Mouse (Mus musculus): Measurements from ENCODE around the gene Olfr94. TPM values are rescaled to one million over a fixed set of nuclear protein-coding genes. Genes with fewer than 3 reads are reported as not detected.

Olfr94 gene
- total and polyA plus RNA-seq, 3 experiments, result not detected

DNA sequence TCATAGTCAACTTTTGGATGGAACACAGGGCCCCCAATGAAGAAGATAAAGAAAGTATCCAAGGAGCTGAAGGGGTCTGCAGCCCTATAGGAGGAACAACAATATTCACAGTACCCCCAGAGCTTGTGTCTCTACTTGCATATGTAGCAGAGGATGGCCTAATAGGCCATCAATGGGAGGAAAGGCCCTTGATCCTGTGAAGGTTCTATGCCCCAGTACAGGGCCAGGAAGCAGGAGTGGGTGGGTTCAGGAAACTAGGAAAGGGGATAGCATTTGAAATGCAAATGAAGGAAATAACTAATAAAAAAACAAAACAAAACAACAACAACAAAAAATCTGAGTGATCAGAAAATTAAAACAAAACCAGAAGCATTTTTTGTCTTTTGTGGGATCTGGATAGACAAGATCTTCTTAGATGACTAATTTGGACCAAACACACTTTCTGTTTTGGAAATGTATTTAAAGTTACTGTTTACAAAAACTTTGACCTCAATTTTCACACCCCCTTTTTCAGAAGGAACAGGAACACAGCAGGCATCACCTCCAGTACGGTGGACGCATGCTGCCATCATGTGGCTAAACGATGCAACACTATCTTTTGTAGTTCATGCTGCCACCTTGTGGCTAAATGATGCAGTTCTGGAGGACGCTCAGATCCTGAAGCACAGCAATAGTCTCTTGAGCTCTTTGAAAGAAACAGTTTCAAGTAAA lies 2.6 kb upstream of the Olfr94 start (continued):
- peak; percentile 90 for TF ChIP-seq ZC3H11A (IDR thresholded peaks at IDR 0.05; ENCODE audit: low read depth, low read length)
- TF ChIP-seq USF2 (IDR thresholded peaks at IDR 0.05; ENCODE audit: borderline replicate concordance in 1 of 2, insufficient read depth in 1 of 2, low read depth in 1 of 2, low read length in 2 of 2), result no peak
- no peak; a peak in 1 of 4 replicates for TF ChIP-seq EP300 (IDR thresholded peaks at IDR 0.05; ENCODE audit: low read depth in 1 of 2, low read length in 2 of 2)
- TF ChIP-seq MAFK (IDR thresholded peaks at IDR 0.05; ENCODE audit: borderline replicate concordance, low read depth, low read length), result no peak
- TF ChIP-seq MYC (IDR thresholded peaks at IDR 0.05; ENCODE audit: low read depth, low read length), result no peak
- TF ChIP-seq RAD21 (IDR thresholded peaks at IDR 0.05; ENCODE audit: low read depth, low read length), result peak; percentile 97
- no peak for TF ChIP-seq CHD2 (IDR thresholded peaks at IDR 0.05; ENCODE audit: low read length)
- TF ChIP-seq TCF12 (IDR thresholded peaks at IDR 0.05; ENCODE audit: low read depth, low read length), result no peak
- no peak for TF ChIP-seq HCFC1 (IDR thresholded peaks at IDR 0.05; ENCODE audit: low read depth, low read length)
- no peak for TF ChIP-seq POLR2AphosphoS5 (IDR thresholded peaks at IDR 0.05; ENCODE audit: borderline replicate concordance, low read depth, low read length)
- TF ChIP-seq BHLHE40 (IDR thresholded peaks at IDR 0.05; ENCODE audit: borderline replicate concordance, low read depth, low read length), result peak; percentile 20; the same call in 1 of the 2 replicates
- no peak for TF ChIP-seq MYB (IDR thresholded peaks at IDR 0.05; ENCODE audit: low read depth, low read length)
- no peak for TF ChIP-seq TAL1 (IDR thresholded peaks at IDR 0.05; ENCODE audit: low read length)

GRCm38 (mm10) chr17:37196845-37197724 lies 3.7 kb downstream of the Olfr94 start:
- no peak overlapping the region for H3K27ac ChIP-seq (ENCODE audit: control insufficient read depth, low read depth, low read length)
- no peak overlapping the region for H3K4me3 ChIP-seq (ENCODE audit: control insufficient read depth in 1 of 2, insufficient read depth in 1 of 2, low read depth in 2 of 2, low read length in 2 of 2)
- no peaks in the 10 kb centered on the region for H3K9me3 ChIP-seq (replicated peaks; ENCODE audit: insufficient read depth, low read length)
- no peak overlapping the region for H3K9ac ChIP-seq (ENCODE audit: control insufficient read depth, low read depth, low read length, poor library complexity, severe bottlenecking)
- no peaks in the 10 kb centered on the region for H3K4me1 ChIP-seq (ENCODE audit: control insufficient read depth in 1 of 2, insufficient read depth in 2 of 2, low read length in 2 of 2)
- no peak for DNase-seq (ENCODE audit: low read depth, low spot score)
- no peaks in the 10 kb centered on the region for H3K79me2 ChIP-seq (ENCODE audit: control insufficient read depth, insufficient read depth, low read length, poor library complexity)
- TF ChIP-seq KAT2A (conservative IDR thresholded peaks at IDR 0.05; ENCODE audit: low read depth, low read length) (no peak), UBTF (IDR thresholded peaks at IDR 0.05; ENCODE audit: borderline replicate concordance, insufficient read depth, low read depth, low read length) (no peak), ZKSCAN1 (IDR thresholded peaks at IDR 0.05; ENCODE audit: low read depth, low read length) (no peak), ZMIZ1 (IDR thresholded peaks at IDR 0.05; ENCODE audit: low read depth, low read length) (no peak), ZC3H11A (IDR thresholded peaks at IDR 0.05; ENCODE audit: low read depth, low read length) (no peak), EP300 (IDR thresholded peaks at IDR 0.05; ENCODE audit: low read depth in 1 of 2, low read length in 2 of 2) (no peak), MYB (IDR thresholded peaks at IDR 0.05; ENCODE audit: low read depth, low read length) (no peak), GABPA (IDR thresholded peaks at IDR 0.05; ENCODE audit: low read depth, low read length) (no peak), E2F4 (IDR thresholded peaks at IDR 0.05; ENCODE audit: borderline replicate concordance, low read depth, low read length) (no peak), NRF1 (IDR thresholded peaks at IDR 0.05; ENCODE audit: insufficient read depth, low read depth, low read length, poor library complexity, severe bottlenecking) (no peak), POLR2A (IDR thresholded peaks at IDR 0.05; ENCODE audit: control insufficient read depth in 1 of 2, insufficient read depth in 1 of 2, low read depth in 1 of 2, low read length in 2 of 2, poor library complexity in 1 of 2) (no peak), ZNF384 (IDR thresholded peaks at IDR 0.05; ENCODE audit: low read depth, low read length) (no peak), USF1 (IDR thresholded peaks at IDR 0.05; ENCODE audit: low read depth, low read length) (no peak)
- no peaks in the 10 kb centered on the region for H3K36me3 ChIP-seq (ENCODE audit: control insufficient read depth in 1 of 2, insufficient read depth in 2 of 2, low read length in 2 of 2)
- H3K27me3 ChIP-seq (ENCODE audit: control insufficient read depth in 1 of 2, insufficient read depth in 2 of 2, low read length in 2 of 2), result no peaks in the 10 kb centered on the region; a peak in 2 of 4 replicates
